Mouse (Mus musculus) liver, postnatal 0 days (tissue): ENCODE data around the gene Myo15b. TPM values are rescaled to one million over a fixed set of nuclear protein-coding genes. Genes with fewer than 3 reads are reported as not detected.

Experiments
- ATAC-seq: fragments of 200-750 bp; cut with Nextera tagmentation; 2 replicates; pipeline ENCODE4 v1.8.0; 2017; ENCODE audit warnings: mild to moderate bottlenecking, moderate library complexity
- DNase-seq: peaks from one replicate; pipeline ENCODE4 v3.0.0-alpha.2; 2016
- H3K27ac ChIP-seq: fragments of 300-500 bp; sonication (generic); 2 replicates; pipeline ENCODE4 v1.5.1; 2014; ENCODE audit warnings: antibody characterized with exemption, moderate library complexity, mild to moderate bottlenecking, low read depth
- H3K27me3 ChIP-seq: fragments of 300-500 bp; sonication (generic); 2 replicates; pipeline ENCODE4 v1.6.1; 2014; ENCODE audit warnings: low read length, control low read depth, mixed read lengths; ENCODE audit not compliant: insufficient read depth
- H3K36me3 ChIP-seq: fragments of 300-500 bp; sonication (generic); replicated peaks from 2 replicates; pipeline ENCODE4 v1.6.1; 2014; ENCODE audit warnings: mild to moderate bottlenecking, control low read depth, low read length, moderate library complexity, mixed read lengths; ENCODE audit not compliant: insufficient read depth
- H3K4me1 ChIP-seq: fragments of 300-500 bp; sonication (generic); 2 replicates; pipeline ENCODE4 v1.6.1; 2014; ENCODE audit warnings: antibody characterized with exemption, mild to moderate bottlenecking, control low read depth; ENCODE audit not compliant: insufficient read depth
- H3K4me2 ChIP-seq: fragments of 300-500 bp; sonication (generic); 2 replicates; pipeline ENCODE4 v1.6.1; 2014; ENCODE audit warnings: low read depth, mild to moderate bottlenecking, low read length, moderate library complexity, mixed read lengths
- H3K4me3 ChIP-seq: fragments of 300-500 bp; sonication (generic); 2 replicates; pipeline ENCODE4 v1.5.1; 2014; ENCODE audit warnings: low read depth, low read length
- H3K9ac ChIP-seq: fragments of 300-500 bp; sonication (generic); replicated peaks from 2 replicates; pipeline ENCODE4 v1.6.1; 2014; ENCODE audit warnings: mild to moderate bottlenecking, moderate library complexity
- H3K9me3 ChIP-seq: fragments of 300-500 bp; sonication (generic); 2 replicates; pipeline ENCODE4 v1.6.1; 2016; ENCODE audit warnings: mild to moderate bottlenecking, control low read depth, low read length, mixed read lengths
- CTCF ChIP-seq: sonication (generic); IDR thresholded peaks from 2 replicates; pipeline ENCODE4 v1.5.1; 2016; ENCODE audit warnings: antibody characterized with exemption, low read depth
- EP300 ChIP-seq: IDR thresholded peaks from 2 replicates; pipeline ENCODE4 v1.6.1; 2016; ENCODE audit warnings: antibody characterized with exemption, low read depth, mild to moderate bottlenecking
- WGBS: fragments of 180-500 bp; shearing (Covaris S2); extraction: QIAGEN DNeasy Blood & Tissue Kit; methylation state at CpG from one replicate; pipeline ENCODE4 v1.1.7; 2014; ENCODE audit not compliant: insufficient replicate concordance; 5-methylcytosine and 5-hydroxymethylcytosine counted together
- polyA plus RNA-seq: library from polyadenylated mRNA; unstranded; fragments of >200 nt; fragmentation: Nextera tagmentation; extraction: Ambion mirVana; gene quantifications from 2 replicates; pipeline ENCODE4 v1.2.1, GENCODE M21; 2015

The Myo15b gene
- polyA plus RNA-seq, 1 experiment from 2014 or later, result 2.4 TPM

- Histone ChIP-seq H3K9ac (no peak overlapping the region), H3K9me3 (no peaks in the 10 kb centered on the region), H3K4me1 (peaks cover 30% of the 10 kb centered on the region), H3K4me2 (no peak overlapping the region), H3K4me3 (no peak overlapping the region), H3K36me3 (no peaks in the 10 kb centered on the region; the same call in 1 of the 2 replicates), H3K27ac (no peak overlapping the region), H3K27me3 (no peaks in the 10 kb centered on the region)
- TF ChIP-seq CTCF (no peak), EP300 (no peak)
- WGBS, result 62% methylated on average over 11 of the region's 11 CpGs
- no peak for ATAC-seq
- DNase-seq, result no peak
Observed at GRCm38 (mm10) chr11:115836656-115837395, 21.4 kb upstream of the Myo15b start.

GRCm38 (mm10) chr11:115837606-115838345 is 20.4 kb upstream of the Myo15b start:
- Histone ChIP-seq H3K27me3 (no peaks in the 10 kb centered on the region), H3K4me3 (no peak overlapping the region), H3K4me1 (peaks cover 36% of the 10 kb centered on the region), H3K27ac (no peak overlapping the region), H3K36me3 (no peaks in the 10 kb centered on the region; the same call in 1 of the 2 replicates), H3K9me3 (no peaks in the 10 kb centered on the region), H3K9ac (no peak overlapping the region), H3K4me2 (no peak overlapping the region)
- ATAC-seq (no peak), DNase-seq (no peak)
- WGBS, result 87% methylated on average over 22 of the region's 22 CpGs
- no peak for TF ChIP-seq CTCF
- TF ChIP-seq EP300, result no peak

DNA sequence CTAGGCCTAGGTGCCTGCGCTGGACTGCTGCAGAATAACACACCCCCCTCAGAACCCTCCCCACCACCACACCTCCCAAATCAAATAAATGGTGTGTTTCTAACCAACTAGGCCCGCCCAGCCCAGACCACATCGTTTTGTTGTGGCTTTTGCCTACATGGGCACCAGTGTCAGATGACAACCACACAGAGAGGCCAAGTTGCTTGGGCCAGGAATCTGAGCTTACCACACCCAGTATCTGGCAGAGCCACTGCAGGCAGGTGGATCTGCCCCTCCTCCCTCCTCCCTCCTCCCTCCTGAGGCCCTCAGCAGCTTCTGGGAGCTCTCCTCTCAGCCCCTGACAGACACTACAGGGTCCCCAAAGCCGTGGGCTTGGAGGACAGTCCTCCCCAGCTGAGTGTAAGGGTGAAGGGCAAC is 19.3 kb upstream of the Myo15b start:
- H3K4me2 ChIP-seq, result no peak overlapping the region
- no peak for DNase-seq
- no peak for TF ChIP-seq CTCF
- TF ChIP-seq EP300, result no peak
- no peak for ATAC-seq
- H3K9me3 ChIP-seq, result no peaks in the 10 kb centered on the region
- no peaks in the 10 kb centered on the region for H3K27me3 ChIP-seq
- H3K9ac ChIP-seq, result no peak overlapping the region
- no peak overlapping the region for H3K27ac ChIP-seq
- peaks cover 34% of the 10 kb centered on the region for H3K4me1 ChIP-seq
- 32% methylated on average over 4 of the region's 4 CpGs for WGBS
- H3K36me3 ChIP-seq, result no peaks in the 10 kb centered on the region; the same call in 1 of the 2 replicates
- H3K4me3 ChIP-seq, result no peak overlapping the region

GRCm38 (mm10) chr11:115839732-115840131 is 18.5 kb upstream of the Myo15b start:
- 62% methylated on average over 3 of the region's 3 CpGs for WGBS
- no peak for DNase-seq
- Histone ChIP-seq H3K27ac (0 out of 2 replicates have a peak overlapping the region, but pooled peaks have one; percentile 24), H3K9me3 (no peaks in the 10 kb centered on the region), H3K4me1 (peaks cover 32% of the 10 kb centered on the region), H3K27me3 (no peaks in the 10 kb centered on the region), H3K9ac (no peak overlapping the region), H3K4me3 (no peak overlapping the region), H3K36me3 (peaks cover 2% of the 10 kb centered on the region), H3K4me2 (no peak overlapping the region)
- ATAC-seq, result no peak
- TF ChIP-seq CTCF (no peak), EP300 (no peak)

GRCm38 (mm10) chr11:115841044-115841443 is 17.2 kb upstream of the Myo15b start:
- ATAC-seq (no peak), DNase-seq (no peak)
- 79% methylated on average over 6 of the region's 6 CpGs for WGBS
- peak; percentile 47 for TF ChIP-seq CTCF
- TF ChIP-seq EP300, result no peak
- Histone ChIP-seq H3K4me1 (peaks cover 32% of the 10 kb centered on the region), H3K36me3 (peaks cover 15% of the 10 kb centered on the region), H3K27me3 (no peaks in the 10 kb centered on the region), H3K9me3 (no peaks in the 10 kb centered on the region; the same call in 1 of the 2 replicates), H3K4me3 (no peak overlapping the region), H3K27ac (peak overlapping the region; percentile 11; the same call in 1 of the 2 replicates), H3K4me2 (no peak overlapping the region), H3K9ac (no peak overlapping the region)

DNA sequence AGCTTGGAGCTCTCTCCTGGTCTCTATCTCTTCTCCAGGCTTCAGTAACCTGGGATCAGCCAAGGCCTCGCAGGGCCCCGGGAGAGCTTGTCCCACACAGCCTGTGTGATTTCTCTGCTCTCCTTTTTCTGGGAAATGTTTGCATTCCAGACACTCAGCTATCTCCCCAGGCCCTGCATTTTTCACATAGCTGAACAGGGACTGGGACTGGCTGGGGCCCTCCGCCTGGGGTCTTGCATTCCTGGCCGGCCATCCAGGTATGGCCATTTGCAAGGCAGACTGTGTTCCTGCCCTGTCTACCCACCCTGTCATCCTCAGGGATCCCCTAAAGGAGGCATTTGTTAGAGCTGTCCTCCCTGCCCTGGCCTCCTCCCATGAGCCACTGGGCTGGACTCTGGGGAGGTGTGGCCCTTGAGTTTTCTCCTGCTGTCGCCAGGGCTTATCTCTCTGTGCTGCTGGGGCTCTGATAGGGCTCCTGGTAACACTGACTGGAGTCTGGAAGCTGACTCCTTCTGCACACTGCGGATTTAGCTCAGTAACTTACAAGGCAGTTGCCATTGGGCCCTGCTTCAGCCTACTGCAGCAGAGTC is 16.1 kb upstream of the Myo15b start:
- DNase-seq, result peak; percentile 69
- Histone ChIP-seq H3K27ac (peak overlapping the region; percentile 76), H3K4me2 (peak overlapping the region; percentile 1; the same call in 1 of the 2 replicates), H3K9me3 (no peaks in the 10 kb centered on the region; the same call in 1 of the 2 replicates), H3K27me3 (no peaks in the 10 kb centered on the region), H3K9ac (peak overlapping the region; percentile 26; the same call in 1 of the 2 replicates), H3K4me3 (no peak overlapping the region), H3K4me1 (peaks cover 32% of the 10 kb centered on the region), H3K36me3 (peaks cover 20% of the 10 kb centered on the region)
- WGBS, result 44% methylated on average over 6 of the region's 6 CpGs
- TF ChIP-seq CTCF (no peak), EP300 (0 out of 2 replicates have a peak, but pooled peaks have one; percentile 24)
- peak; percentile 81 for ATAC-seq
